Mouse (Mus musculus) adrenal gland, postnatal 4 days (tissue): ENCODE results near the gene Fbxo24. TPM values are rescaled to one million over a fixed set of nuclear protein-coding genes. Genes with fewer than 3 reads are reported as not detected.
"Not testable (repeated sequence)": the region's sequence is repeated elsewhere in the genome, so short reads cannot be mapped to it uniquely, and the experiment has no call there.

Experiments
- DNase-seq, 2 experiments: peaks; one replicate each; pipeline ENCODE4 v3.0.0; 2021 to 2022; ENCODE audit warnings: low spot score in 2 of 2, mixed read lengths in 2 of 2
- total RNA-seq, 2 experiments: library from RNA; stranded (reverse); gene quantifications; 2 replicates each; pipeline ENCODE4 v1.2.3; 2021

Fbxo24 gene
- total RNA-seq, 2 experiments from 2014 or later: 1.2 to 3.3 TPM

DNA sequence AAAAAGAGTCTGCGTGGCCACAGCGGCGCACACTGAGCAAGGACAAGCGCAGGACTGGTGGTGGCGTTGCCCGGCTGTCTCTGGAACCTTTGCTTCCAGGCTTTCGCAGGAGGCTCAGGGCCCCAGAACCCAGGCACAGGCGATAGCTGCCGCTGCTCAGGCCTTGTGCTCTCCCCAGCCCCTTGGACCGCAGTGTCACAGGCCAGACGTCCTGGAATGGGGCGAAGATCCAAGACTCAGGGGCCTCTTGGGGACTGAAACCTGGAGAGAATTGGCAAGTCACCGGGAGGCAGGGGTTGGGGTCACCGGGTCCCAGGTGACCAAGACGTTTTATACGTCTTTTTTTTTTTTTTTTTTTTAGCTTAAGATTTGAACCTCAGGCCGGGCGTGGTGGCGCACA, 15.7 kb upstream of the Fbxo24 start:
- no peak for DNase-seq

- DNase-seq: no peak
Measured at GRCm38 (mm10) chr5:137642886-137643285, 14.1 kb upstream of the Fbxo24 start.

DNA sequence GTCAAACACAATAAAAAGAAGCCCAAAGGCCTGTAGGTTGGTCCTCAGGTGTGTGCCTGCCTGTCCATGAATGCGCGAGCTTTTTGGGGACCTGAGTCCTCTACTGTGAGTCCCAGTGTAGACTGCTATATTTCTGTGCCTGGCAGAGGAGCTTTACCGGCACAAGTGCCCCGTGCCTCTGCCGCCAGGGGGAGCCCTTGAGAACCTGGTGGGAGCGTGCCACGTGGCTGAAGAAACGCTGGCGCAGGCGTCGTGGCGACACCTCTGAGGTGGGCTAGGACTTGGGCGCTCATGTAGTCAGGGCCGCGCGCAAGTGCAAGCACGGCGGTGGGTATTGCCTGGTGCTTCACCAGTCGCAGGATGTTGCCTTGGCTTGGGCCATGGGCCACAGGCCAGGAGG, 12.3 kb upstream of the Fbxo24 start, which contains the start of gene Sap25:
Gene Sap25 (plus strand): TSS at position 281 of the 400 bp plus-strand sequence.
- DNase-seq: no peak

DNA sequence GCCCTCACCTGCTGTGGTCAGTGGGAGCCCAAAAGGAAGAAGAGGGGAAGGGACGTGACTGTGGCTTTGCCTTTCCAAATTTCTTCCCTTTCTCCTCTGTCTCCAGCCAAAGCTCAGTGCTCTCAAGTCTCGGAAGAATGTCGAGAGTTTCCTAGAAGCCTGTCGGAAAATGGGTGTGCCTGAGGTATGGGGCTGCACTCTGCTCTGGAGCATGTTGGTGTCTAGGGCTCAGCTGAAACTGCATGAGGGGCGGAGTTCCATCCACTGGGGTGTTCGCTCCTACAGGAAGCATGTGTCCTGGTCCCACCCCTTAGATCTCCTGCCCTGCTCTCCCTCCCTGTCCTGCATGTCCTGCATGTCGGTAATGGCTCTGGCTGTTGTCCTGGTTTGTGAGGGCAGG, 10.7 kb upstream of the Fbxo24 start:
- DNase-seq: no peak

DNA sequence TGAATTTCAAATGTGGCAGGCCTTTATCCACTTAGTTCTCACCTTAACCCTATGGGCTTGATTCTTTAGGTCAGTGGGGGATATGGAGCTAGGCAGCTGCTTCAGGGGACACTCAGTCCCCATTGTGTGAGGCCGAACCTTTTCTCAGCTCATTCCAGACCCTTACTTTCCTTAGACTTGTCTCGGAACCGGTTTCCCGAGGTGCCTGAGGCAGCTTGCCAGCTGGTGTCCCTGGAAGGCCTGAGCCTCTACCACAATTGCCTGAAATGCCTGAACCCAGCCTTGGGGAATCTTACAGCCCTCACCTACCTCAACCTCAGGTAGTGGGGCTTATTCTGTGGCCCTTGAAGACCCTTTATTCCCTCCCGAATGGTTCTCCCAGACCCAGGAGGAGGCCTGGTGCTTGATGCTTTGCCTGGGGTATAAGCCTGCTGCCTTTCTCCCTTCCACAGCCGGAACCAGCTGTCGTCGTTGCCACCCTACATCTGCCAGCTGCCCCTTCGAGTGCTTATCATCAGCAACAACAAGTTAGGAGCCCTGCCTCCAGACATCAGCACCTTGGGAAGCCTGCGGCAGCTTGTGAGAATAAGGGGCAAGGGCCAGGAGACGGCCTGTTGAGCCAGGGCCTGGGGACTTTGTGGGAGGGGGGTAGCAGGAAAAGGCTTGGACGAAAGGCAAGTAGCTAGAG, 4.7 kb upstream of the Fbxo24 start:
- no peak for DNase-seq

DNA sequence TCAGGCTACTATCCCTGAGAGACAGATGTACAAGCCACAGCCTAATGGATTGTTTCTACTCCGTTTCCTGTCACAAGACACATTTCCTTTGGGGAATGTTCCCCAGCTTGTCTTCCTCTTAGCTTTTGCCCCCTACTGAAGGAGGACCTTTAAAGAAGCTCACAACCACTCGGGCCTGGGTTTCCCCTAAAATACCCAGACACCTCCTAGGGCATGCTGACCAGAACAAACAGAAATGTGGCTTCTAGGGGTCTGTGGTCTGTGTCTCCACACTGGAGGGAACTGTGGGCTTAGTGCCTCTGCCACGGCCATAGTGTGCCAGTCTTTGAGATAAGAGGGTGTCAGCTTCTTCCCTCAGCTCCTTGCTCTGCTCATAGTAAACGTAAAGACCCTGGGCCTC, 2.8 kb upstream of the Fbxo24 start:
- no peak for DNase-seq

- DNase-seq: no peak
Measured at GRCm38 (mm10) chr5:137631171-137631570, 2.4 kb upstream of the Fbxo24 start.

DNA sequence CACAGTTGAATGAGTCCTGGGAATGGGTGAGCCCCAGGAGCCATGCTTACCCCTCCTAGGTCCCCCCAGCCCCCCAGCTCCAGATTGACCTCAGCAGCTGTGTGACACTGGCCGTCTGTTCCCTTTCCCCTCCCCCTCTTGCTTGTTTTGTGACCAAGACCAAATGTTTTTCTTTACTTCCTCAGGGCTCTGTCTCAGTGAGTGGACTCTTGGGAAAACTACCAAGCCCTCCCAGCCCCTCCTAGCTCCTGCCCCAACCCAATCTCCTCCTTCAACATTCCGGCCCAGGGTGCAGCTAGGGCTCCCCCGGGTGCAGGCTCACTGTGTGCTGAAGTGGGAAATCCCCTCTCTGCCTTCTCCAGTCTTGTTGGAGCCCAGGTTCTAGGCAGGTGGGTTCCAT, 1.8 kb upstream of the Fbxo24 start:
- DNase-seq: no peak

DNA sequence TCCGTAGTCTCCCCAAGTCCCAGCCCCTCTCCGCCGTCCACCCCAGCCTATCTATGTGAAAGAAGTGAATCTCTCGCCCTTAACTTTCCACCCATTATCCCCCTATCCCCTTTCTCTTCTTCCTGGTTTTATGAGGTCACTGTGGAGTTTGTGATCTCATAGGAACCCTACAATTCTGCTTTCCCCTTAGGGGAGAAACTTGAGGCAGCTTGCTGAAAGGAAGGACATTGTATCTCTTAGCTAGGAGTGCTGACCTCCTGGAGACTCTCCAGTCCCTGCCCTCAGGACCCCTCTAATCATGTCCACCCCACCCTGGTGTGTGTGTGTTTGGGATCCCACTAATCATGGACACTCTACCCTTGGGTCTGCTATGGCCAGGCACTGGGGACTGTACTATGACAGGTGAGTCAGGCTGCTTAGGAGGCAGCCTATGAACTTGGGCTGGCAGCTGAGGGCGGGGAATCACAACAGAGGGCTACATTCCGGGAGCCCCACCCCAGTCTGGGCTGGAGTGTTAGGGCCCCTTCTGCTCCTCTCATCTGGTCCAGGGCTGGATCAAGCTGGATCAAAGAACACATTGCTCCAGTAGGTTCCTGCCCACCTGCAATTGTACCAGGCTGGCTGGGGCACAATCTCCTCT, 1.2 kb upstream of the Fbxo24 start:
- DNase-seq: no peak

DNA sequence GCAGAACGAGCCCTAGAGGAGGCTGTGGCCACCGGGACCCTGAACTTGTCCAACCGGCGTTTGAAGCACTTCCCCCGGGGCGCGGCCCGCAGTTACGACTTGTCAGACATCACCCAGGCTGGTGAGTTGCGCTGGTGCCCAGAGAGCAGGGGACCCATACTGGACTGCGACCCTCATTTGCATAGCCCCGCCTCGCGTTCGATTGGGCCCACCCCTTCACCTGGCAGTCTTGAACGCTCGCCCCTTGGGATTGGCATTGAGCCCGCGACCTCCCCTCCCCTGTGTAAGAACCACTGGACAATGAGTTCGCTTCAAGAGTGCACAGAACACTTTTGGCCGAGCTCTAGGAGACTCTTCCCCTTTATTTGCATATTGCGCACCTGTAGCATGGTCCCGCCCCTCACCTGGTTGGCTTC, 512 bp upstream of the Fbxo24 start:
- DNase-seq: no peak

DNA sequence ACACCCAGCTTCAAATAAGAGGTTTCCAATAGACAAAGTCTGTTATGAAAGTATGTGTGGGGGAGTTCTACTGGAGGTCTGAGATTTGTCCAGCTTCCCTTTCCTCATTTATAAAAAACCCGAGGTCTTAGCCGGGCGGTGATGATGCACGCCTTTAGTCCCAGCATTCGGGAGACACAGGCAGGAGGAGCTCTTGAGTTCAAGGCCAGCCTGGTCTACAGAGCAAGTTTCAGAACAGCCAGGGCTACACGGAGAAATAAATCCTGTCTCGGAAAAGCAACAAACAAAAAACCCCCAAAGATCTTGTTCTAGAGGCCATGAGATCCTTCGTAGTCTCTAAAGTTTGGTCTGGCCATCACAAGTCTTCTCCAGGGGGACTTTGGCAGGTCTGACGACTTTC, 811 bp downstream of the Fbxo24 start:
- DNase-seq: no peak

GRCm38 (mm10) chr5:137623937-137624530, 4.8 kb downstream of the Fbxo24 start:
- no peak for DNase-seq

DNA sequence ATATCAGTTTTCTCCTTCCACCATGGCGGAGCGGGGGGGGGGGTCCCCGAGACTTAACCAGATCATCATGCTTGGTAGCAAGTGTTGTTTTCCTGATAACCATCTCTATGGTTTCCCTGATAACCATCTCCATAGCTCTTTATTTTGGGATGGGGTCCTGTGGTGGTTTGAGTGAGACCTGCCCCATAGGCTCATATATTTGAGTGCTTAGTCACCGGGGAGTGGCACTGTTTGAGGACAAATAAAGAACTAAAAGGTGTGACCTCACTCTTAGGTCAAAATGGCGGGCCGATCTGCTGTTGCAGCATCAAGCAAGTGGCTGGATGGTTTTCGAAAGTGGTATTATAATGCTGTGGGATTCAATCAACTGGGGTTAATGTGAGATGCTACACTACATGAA, 13.5 kb downstream of the Fbxo24 start:
- no peak for DNase-seq

- not testable (repeated sequence) for DNase-seq
Measured at GRCm38 (mm10) chr5:137614921-137615320, 13.9 kb downstream of the Fbxo24 start.

- no peak for DNase-seq
Measured at GRCm38 (mm10) chr5:137613550-137613949, 15.3 kb downstream of the Fbxo24 start, which contains the start of gene Pcolce. Pcolce (minus strand) TSS chr5:137613784.

- DNase-seq: no peak
Measured at GRCm38 (mm10) chr5:137613076-137613475, 15.7 kb downstream of the Fbxo24 start.

DNA sequence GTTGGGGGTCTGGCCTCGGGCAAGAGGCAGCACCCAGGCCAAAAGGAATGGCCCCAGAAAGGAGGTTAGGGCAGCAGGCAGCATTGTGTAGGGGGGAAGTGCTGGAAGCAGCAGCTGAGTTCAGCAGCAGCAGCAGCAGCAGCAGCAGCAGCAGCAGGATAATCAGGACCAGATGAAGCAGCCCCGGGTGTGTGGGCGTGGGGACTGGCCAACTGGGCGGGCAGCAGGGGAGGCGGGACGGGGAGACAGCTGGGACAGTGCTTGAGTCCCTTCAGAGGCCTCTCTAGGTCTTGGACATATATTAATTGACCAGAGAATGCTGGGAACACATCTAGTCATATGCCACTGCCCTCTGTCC, 17.6 kb downstream of the Fbxo24 start:
- peak in 1 of 2 experiments; percentile 65 for DNase-seq

DNA sequence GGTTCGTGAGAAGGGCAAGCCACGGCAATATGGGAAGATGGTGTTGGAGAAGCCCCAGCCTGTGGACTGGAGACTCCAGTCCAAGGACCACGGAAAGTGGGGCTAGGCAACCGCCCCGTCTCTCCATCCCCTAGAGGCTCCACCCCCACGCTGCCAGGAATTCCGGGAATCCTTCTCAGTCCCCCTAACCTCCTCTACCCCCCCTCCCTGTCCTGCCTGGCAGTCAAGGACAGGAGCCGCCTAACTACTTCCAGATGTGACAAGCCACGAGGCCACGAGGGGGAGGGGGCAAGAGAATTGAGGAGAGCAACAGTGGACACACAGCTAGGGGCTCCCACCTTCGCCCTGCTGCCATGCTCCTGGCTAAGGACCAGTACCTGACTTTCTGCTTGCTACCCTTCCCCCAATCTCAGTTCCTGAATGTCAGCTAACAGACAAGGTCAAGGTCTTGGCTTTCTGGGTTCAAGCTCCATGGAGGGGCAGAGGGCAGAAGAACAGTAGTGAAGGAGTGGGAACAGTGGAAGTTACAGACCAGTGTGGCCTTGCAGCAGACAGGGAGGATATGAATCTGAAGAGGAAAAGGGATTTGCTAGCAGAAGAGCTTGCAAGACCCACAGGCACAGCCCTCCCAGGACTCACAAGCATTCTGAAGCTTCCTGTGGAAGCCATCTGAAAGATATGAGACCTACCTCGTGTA, 18.1 kb downstream of the Fbxo24 start:
- peak in 1 of 2 experiments; percentile 66 for DNase-seq

DNA sequence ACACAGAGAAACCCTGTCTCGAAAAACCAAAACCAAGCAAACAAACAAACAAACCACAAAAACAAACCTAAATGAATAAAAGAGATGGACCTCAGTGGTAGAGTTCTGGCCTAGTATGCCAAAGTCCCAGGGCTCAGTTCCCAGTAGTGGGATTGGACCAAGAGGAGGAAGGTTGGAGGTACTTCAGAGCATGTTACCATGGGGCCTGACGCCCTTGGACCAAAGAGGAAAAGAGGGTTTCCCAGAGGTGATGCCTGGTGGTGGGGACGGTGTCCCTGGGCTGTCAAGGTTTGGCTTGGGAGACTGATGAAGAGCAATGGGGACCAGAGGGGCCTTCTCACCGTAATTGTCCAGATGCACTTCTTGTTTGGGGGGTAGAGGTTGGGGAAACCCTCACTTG, 18.7 kb downstream of the Fbxo24 start:
- no peak for DNase-seq

DNA sequence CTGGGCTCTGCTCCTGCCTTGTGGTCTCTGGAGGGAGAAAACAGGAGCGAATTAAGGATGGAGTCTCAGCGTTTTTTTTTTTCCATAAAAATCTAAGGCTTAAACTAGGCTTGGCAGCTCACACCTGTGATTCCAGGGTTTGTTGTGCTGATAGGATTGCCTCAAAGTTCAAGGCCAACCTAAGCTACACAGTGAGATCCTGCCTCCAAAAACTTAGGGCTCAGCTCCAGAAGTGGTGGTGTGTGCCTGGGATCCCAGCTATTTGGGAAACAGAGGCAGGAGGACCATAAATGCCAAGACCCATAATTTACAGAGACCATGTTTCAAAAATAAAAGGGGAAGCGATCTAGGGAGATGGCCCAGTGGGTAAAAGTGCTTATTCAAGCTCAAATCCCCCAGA, 19.5 kb downstream of the Fbxo24 start:
- DNase-seq: no peak

DNA sequence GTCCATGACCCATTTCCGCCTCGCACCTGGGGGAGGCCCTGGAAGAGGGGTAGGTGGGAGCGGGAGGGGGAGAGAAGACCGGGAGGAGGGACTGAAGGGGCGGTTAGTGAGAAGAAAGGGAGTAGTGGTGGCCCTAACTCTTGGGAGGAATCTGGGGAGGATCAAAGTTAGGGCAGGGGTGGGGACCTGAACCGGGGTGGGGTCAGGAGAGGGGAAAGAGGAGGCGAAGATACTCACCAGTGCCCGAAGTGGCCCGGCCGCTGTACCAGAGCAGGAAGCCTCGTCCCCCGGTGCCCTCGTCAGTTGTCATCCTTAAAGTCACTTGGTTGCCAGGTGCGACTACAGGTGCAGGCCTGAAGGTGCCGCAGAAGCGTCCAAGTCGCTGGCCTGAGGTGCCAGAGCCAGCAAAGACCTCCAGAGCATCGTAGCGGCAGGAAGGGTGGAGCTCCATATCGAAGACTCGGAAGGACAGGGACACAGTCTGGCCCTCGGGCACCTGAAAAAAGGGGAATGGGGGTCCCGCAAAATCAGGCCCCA, 20.1 kb downstream of the Fbxo24 start:
- no peak for DNase-seq
